Mouse (Mus musculus): Measurements from ENCODE around the gene Herpud1. TPM values are rescaled to one million over a fixed set of nuclear protein-coding genes. Genes with fewer than 3 reads are reported as not detected.

Herpud1 gene
- total RNA-seq (2014; rRNA removed) = 575 and 759 TPM in 2 replicates
- polyA plus RNA-seq (2012; rRNA removed) = 421 and 468 TPM in 2 replicates

GRCm38 (mm10) chr8:94386214-94387026, at the start of gene Herpud1:
Gene Herpud1, plus strand, starts transcription at chr8:94386438.
- Histone ChIP-seq H3K27ac (replicated peaks; ENCODE audit: insufficient read depth, low read depth, low read length) (peak within 1 kb of the TSS; percentile 98), H3K36me3 (ENCODE audit: control insufficient read depth, insufficient read depth, low read length) (peaks cover 32% of the 10 kb centered on the region), H3K79me2 (ENCODE audit: control insufficient read depth, insufficient read depth, low read length) (peaks cover 12% of the 10 kb centered on the region; the same call in 1 of the 2 replicates), H3K4me3 (ENCODE audit: insufficient read depth, low read depth, low read length) (peak within 1 kb of the TSS; percentile 84), H3K27me3 (ENCODE audit: control insufficient read depth, insufficient read depth, low read length) (no peaks in the 10 kb centered on the region), H3K9ac (ENCODE audit: low read depth, low read length) (peak within 1 kb of the TSS; percentile 97), H3K4me1 (ENCODE audit: control insufficient read depth, insufficient read depth, low read length) (peaks cover 20% of the 10 kb centered on the region)
- peak; percentile 89 for DNase-seq (ENCODE audit: extremely low read depth, low read depth, low spot score)
- under 1% methylated on average over 65 of the region's 65 CpGs for WGBS
- no peak for TF ChIP-seq CTCF (IDR thresholded peaks at IDR 0.05; ENCODE audit: low read depth, low read length)
- peak; percentile 98 for TF ChIP-seq POLR2A (IDR thresholded peaks at IDR 0.05; ENCODE audit: extremely low read depth, insufficient read depth, low read length)

DNA sequence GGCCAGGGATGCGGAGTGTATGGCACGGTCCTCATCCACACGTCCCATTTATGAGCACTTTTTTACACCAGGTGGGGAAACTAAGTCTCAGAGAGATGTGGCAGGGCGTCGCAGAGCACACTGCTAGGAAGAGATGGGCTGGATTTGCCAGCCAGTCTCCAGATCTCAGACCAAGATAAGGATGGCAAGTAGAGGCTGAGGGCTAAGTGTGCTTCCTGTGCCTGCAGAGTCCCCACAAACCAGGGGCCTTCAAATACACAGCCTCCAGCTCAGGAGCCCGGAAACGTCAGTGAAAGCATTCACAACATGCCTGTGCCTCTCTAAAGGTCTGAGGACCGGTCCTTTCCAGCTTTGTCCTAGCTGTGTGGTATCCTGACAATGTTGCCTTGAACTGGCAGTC, 48.7 kb upstream of the Herpud1 start:
- Histone ChIP-seq H3K4me3 (ENCODE audit: insufficient read depth, low read depth, low read length) (no peak overlapping the region), H3K27me3 (ENCODE audit: control insufficient read depth, insufficient read depth, low read length) (no peaks in the 10 kb centered on the region), H3K27ac (replicated peaks; ENCODE audit: insufficient read depth, low read depth, low read length) (no peak overlapping the region), H3K36me3 (ENCODE audit: control insufficient read depth, insufficient read depth, low read length) (no peaks in the 10 kb centered on the region), H3K4me1 (ENCODE audit: control insufficient read depth, insufficient read depth, low read length) (no peaks in the 10 kb centered on the region), H3K79me2 (ENCODE audit: control insufficient read depth, insufficient read depth, low read length) (no peaks in the 10 kb centered on the region), H3K9ac (ENCODE audit: low read depth, low read length) (no peak overlapping the region)
- TF ChIP-seq CTCF (IDR thresholded peaks at IDR 0.05; ENCODE audit: low read depth, low read length) = no peak
- no peak for TF ChIP-seq POLR2A (IDR thresholded peaks at IDR 0.05; ENCODE audit: extremely low read depth, insufficient read depth, low read length)
- 85% methylated on average over 8 of the region's 8 CpGs for WGBS
- no peak for DNase-seq (ENCODE audit: extremely low read depth, low read depth, low spot score)

- TF ChIP-seq POLR2A (IDR thresholded peaks at IDR 0.05; ENCODE audit: extremely low read depth, insufficient read depth, low read length) = no peak
- no peak for TF ChIP-seq CTCF (IDR thresholded peaks at IDR 0.05; ENCODE audit: low read depth, low read length)
- no peak overlapping the region for H3K27ac ChIP-seq (replicated peaks; ENCODE audit: insufficient read depth, low read depth, low read length)
- 82% methylated on average over 7 of the region's 7 CpGs for WGBS
- peak; percentile 20 for DNase-seq (ENCODE audit: extremely low read depth, low read depth, low spot score)
- no peaks in the 10 kb centered on the region for H3K27me3 ChIP-seq (ENCODE audit: control insufficient read depth, insufficient read depth, low read length)
- H3K79me2 ChIP-seq (ENCODE audit: control insufficient read depth, insufficient read depth, low read length) = no peaks in the 10 kb centered on the region; the same call in 1 of the 2 replicates
- no peaks in the 10 kb centered on the region for H3K36me3 ChIP-seq (ENCODE audit: control insufficient read depth, insufficient read depth, low read length)
- no peak overlapping the region for H3K4me3 ChIP-seq (ENCODE audit: insufficient read depth, low read depth, low read length)
- peaks cover 4% of the 10 kb centered on the region for H3K4me1 ChIP-seq (ENCODE audit: control insufficient read depth, insufficient read depth, low read length)
- no peak overlapping the region for H3K9ac ChIP-seq (ENCODE audit: low read depth, low read length)
These were observed 45.4 kb upstream of the Herpud1 start for GRCm38 (mm10) chr8:94340796-94341195.

GRCm38 (mm10) chr8:94342691-94343090, 43.5 kb upstream of the Herpud1 start:
- WGBS = 84% methylated on average over 10 of the region's 10 CpGs
- no peak overlapping the region for H3K9ac ChIP-seq (ENCODE audit: low read depth, low read length)
- TF ChIP-seq POLR2A (IDR thresholded peaks at IDR 0.05; ENCODE audit: extremely low read depth, insufficient read depth, low read length) (no peak), CTCF (IDR thresholded peaks at IDR 0.05; ENCODE audit: low read depth, low read length) (no peak)

DNA sequence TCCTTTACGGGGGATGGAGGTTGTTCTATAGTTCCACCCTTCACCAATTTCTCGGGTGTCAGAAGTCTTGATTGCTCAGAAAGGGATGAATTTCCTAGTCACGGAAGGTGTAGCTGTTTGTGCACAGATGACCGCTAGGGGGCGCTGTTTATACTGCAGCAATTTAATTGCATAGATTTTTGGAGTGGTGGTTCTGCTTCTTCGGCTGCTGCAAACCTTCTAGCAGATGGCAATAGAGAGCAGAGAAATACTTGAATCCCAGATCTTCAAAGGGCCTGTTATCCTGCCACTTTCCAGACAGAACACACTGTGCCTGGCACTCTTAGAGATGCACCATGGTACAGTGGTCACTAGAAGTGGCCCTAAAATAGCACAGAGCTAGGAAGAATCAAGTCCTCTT, 42.9 kb upstream of the Herpud1 start:
- Histone ChIP-seq H3K36me3 (ENCODE audit: control insufficient read depth, insufficient read depth, low read length) (no peaks in the 10 kb centered on the region), H3K4me3 (ENCODE audit: insufficient read depth, low read depth, low read length) (no peak overlapping the region), H3K9ac (ENCODE audit: low read depth, low read length) (peak overlapping the region; percentile 40), H3K79me2 (ENCODE audit: control insufficient read depth, insufficient read depth, low read length) (no peaks in the 10 kb centered on the region; the same call in 1 of the 2 replicates), H3K4me1 (ENCODE audit: control insufficient read depth, insufficient read depth, low read length) (peaks cover 4% of the 10 kb centered on the region), H3K27me3 (ENCODE audit: control insufficient read depth, insufficient read depth, low read length) (no peaks in the 10 kb centered on the region), H3K27ac (replicated peaks; ENCODE audit: insufficient read depth, low read depth, low read length) (no peak overlapping the region)
- DNase-seq (ENCODE audit: extremely low read depth, low read depth, low spot score) = peak; percentile 66
- 6% methylated on average over 6 of the region's 6 CpGs for WGBS
- TF ChIP-seq CTCF (IDR thresholded peaks at IDR 0.05; ENCODE audit: low read depth, low read length) (peak; percentile 43), POLR2A (IDR thresholded peaks at IDR 0.05; ENCODE audit: extremely low read depth, insufficient read depth, low read length) (no peak)

More at GRCm38 (mm10) chr8:94342691-94343090, 43.5 kb upstream of the Herpud1 start:
- Histone ChIP-seq H3K4me3 (ENCODE audit: insufficient read depth, low read depth, low read length) (no peak overlapping the region), H3K36me3 (ENCODE audit: control insufficient read depth, insufficient read depth, low read length) (no peaks in the 10 kb centered on the region), H3K27me3 (ENCODE audit: control insufficient read depth, insufficient read depth, low read length) (no peaks in the 10 kb centered on the region), H3K79me2 (ENCODE audit: control insufficient read depth, insufficient read depth, low read length) (no peaks in the 10 kb centered on the region; the same call in 1 of the 2 replicates), H3K4me1 (ENCODE audit: control insufficient read depth, insufficient read depth, low read length) (peaks cover 4% of the 10 kb centered on the region), H3K27ac (replicated peaks; ENCODE audit: insufficient read depth, low read depth, low read length) (no peak overlapping the region)
- no peak for DNase-seq (ENCODE audit: extremely low read depth, low read depth, low spot score)

All from liver, adult 2 months (tissue).